Mouse (Mus musculus) frontal cortex, adult (tissue): ENCODE data around the gene Gm7298.
"Not testable (repeated sequence)": the region's sequence is repeated elsewhere in the genome, so short reads cannot be mapped to it uniquely, and the experiment has no call there.

Source experiments
- ATAC-seq: cut with Nextera tagmentation; 2 replicates; pipeline ENCODE4 v1.9.2; 2017; ENCODE audit warnings: mild to moderate bottlenecking, moderate library complexity, mixed read lengths; ENCODE audit not compliant: low TSS enrichment

Gm7298 gene

DNA sequence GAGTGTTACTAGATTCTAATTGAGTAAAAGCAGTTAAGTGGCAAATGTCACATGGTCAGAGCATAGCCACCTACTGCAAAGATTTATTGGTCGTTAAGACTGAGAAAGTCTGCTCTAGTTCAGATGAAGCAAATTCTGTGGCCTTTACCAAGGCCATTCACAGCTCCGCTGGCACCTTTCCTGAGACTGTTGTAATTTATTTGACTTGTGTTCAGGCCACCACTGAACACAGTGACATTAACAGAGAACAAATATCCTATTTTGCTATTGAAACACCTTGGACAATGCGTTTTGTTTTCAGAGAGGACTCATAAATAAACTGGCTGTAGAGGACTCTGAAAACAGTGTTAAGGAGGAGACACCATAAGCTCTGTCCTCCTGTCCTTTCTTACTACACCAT lies at the start of gene Gm7298:
Gene Gm7298, plus strand, starts transcription at position 301 of the 400 bp plus-strand sequence.
- ATAC-seq = no peak

- no peak for ATAC-seq
These were observed 95.3 kb downstream of the Gm7298 start for GRCm38 (mm10) chr6:121828034-121828433.

DNA sequence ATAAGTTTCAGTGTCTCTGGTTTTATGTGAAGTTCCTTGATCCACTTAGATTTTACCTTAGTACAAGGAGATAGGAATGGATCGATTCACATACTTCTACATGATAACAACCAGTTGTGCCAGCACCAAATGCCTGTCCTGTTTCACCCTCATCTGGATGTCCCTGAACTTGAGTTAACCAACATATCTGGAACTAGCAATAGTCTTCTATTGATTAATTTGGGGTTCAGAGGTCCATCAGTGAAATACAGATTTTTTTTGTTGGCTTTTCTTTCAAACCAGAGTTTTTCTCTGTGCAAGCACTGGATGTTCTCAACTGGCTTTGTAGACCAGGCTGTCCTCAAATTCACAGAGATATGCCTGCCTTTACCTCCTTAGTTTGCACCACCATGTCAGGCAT lies 103.6 kb downstream of the Gm7298 start:
- no peak for ATAC-seq

DNA sequence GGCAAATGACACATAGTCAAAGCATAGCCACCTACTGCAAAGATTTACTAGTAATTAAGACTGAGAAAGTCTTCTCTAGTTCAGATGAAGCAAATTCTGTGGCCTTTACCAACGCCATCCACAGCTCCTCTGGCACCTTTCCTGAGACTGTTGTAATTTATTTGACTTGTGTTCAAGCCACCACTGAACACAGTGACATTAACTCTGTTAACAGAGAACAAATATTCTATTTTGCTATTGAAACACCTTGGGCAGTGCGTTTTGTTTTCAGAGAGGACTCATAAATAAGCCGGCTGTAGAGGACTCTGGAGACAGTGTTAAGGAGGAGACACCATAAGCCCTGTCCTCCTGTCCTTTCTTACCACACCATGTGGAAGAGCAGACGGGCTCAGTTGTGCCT lies 105.5 kb downstream of the Gm7298 start, which contains the start of gene Mug1:
Gene Mug1, plus strand, starts transcription at position 271 of the 400 bp plus-strand sequence.
- ATAC-seq = not testable (repeated sequence)
